Mouse (Mus musculus) CH12.LX (cell line): Measurements from ENCODE around the gene Selplg. TPM values are rescaled to one million over a fixed set of nuclear protein-coding genes. Genes with fewer than 3 reads are reported as not detected.

Experiments used
- DNase-seq: peaks from one replicate; pipeline ENCODE4 v3.0.0-alpha.2; 2013; ENCODE audit errors: extremely low read depth
- H3K27ac ChIP-seq: 2 replicates; pipeline ENCODE4 v1.5.1; 2012; ENCODE audit warnings: low read depth, mild to moderate bottlenecking, control low read depth, moderate library complexity; ENCODE audit not compliant: insufficient read depth
- H3K27me3 ChIP-seq: replicated peaks from 2 replicates; pipeline ENCODE3; 2012; ENCODE audit warnings: inconsistent platforms
- H3K36me3 ChIP-seq, 2 experiments: replicated peaks in 1 of 2; 2 replicates each; pipeline versions ENCODE3 to v1.6.1; 2012; ENCODE audit warnings: inconsistent platforms in 1 of 2, low read length in 1 of 2, mild to moderate bottlenecking in 1 of 2, mixed read lengths in 1 of 2, moderate library complexity in 1 of 2; ENCODE audit not compliant: control insufficient read depth in 1 of 2, insufficient read depth in 1 of 2
- H3K4me1 ChIP-seq, 2 experiments: 2 replicates each; pipeline ENCODE4 v1.6.1; 2012; ENCODE audit warnings: inconsistent platforms in 1 of 2, moderate library complexity in 1 of 2; ENCODE audit not compliant: insufficient read depth in 2 of 2, control insufficient read depth in 1 of 2
- H3K4me2 ChIP-seq: 2 replicates; pipeline ENCODE4 v1.6.1; 2012; ENCODE audit warnings: low read depth, mild to moderate bottlenecking, control low read depth; ENCODE audit not compliant: poor library complexity, insufficient read depth, severe bottlenecking
- H3K4me3 ChIP-seq, 3 experiments: fragments of 150-350 bp in 1 of 3; sonication (generic) in 1 of 3; replicated peaks in 1 of 3; 2 replicates each; pipeline versions ENCODE3 to v1.5.1; 2011 to 2012; ENCODE audit warnings: low read depth in 2 of 3, low read length in 2 of 3, mild to moderate bottlenecking in 2 of 3, moderate library complexity in 2 of 3, control low read depth in 1 of 3, improper control_type of control experiment in 1 of 3, inconsistent platforms in 1 of 3, mixed read lengths in 1 of 3; ENCODE audit not compliant: poor library complexity in 1 of 3
- H3K79me2 ChIP-seq: replicated peaks from 2 replicates; pipeline ENCODE4 v1.6.1; 2012; ENCODE audit warnings: mild to moderate bottlenecking, moderate library complexity; ENCODE audit not compliant: control insufficient read depth, poor library complexity, insufficient read depth, severe bottlenecking; ENCODE audit errors: extremely low read depth
- H3K9ac ChIP-seq: 2 replicates; pipeline ENCODE4 v1.6.1; 2012; ENCODE audit warnings: low read depth, mild to moderate bottlenecking, control low read depth, moderate library complexity; ENCODE audit not compliant: insufficient read depth
- H3K9me3 ChIP-seq: replicated peaks from 2 replicates; pipeline ENCODE3; 2012; ENCODE audit warnings: low read length, inconsistent platforms, mixed read lengths
- CHD1 ChIP-seq: IDR thresholded peaks from 2 replicates; pipeline ENCODE4 v1.6.1; 2012; ENCODE audit warnings: low read depth, low read length, improper control_type of control experiment, inconsistent platforms
- CHD2 ChIP-seq: IDR thresholded peaks from 2 replicates; pipeline ENCODE4 v1.6.1; 2011; ENCODE audit warnings: low read length, improper control_type of control experiment
- CTCF ChIP-seq, 2 experiments: IDR thresholded peaks in 1 of 2; conservative IDR thresholded peaks in 1 of 2; 2 replicates each; pipeline ENCODE4 v1.5.1; 2011 to 2012; ENCODE audit warnings: low read depth in 2 of 2, low read length in 2 of 2, improper control_type of control experiment in 1 of 2, inconsistent platforms in 1 of 2, mild to moderate bottlenecking in 1 of 2, moderate library complexity in 1 of 2
- E2F4 ChIP-seq: IDR thresholded peaks from 2 replicates; pipeline ENCODE4 v1.6.1; 2011; ENCODE audit warnings: low read depth, low read length, improper control_type of control experiment; ENCODE audit not compliant: insufficient replicate concordance
- ETS1 ChIP-seq: conservative IDR thresholded peaks from 2 replicates; pipeline ENCODE4 v1.6.1; 2012; ENCODE audit warnings: low read depth, mild to moderate bottlenecking, inconsistent platforms, low read length, improper control_type of control experiment, moderate library complexity
- GABPA ChIP-seq: IDR thresholded peaks from 2 replicates; pipeline ENCODE4 v1.6.1; 2012; ENCODE audit warnings: low read depth, low read length, improper control_type of control experiment, inconsistent platforms; ENCODE audit not compliant: insufficient replicate concordance
- HCFC1 ChIP-seq: IDR thresholded peaks from 2 replicates; pipeline ENCODE4 v1.6.1; 2012; ENCODE audit warnings: low read depth, mild to moderate bottlenecking, inconsistent platforms, low read length, improper control_type of control experiment
- JUN ChIP-seq: IDR thresholded peaks from 2 replicates; pipeline ENCODE4 v1.6.1; 2011; ENCODE audit warnings: low read depth, mild to moderate bottlenecking, low read length, improper control_type of control experiment, moderate library complexity; ENCODE audit not compliant: insufficient read depth
- MEF2A ChIP-seq: IDR thresholded peaks from 2 replicates; pipeline ENCODE4 v1.6.1; 2014; ENCODE audit warnings: low read depth, mild to moderate bottlenecking, inconsistent platforms, low read length, improper control_type of control experiment, borderline replicate concordance
- MYC ChIP-seq: IDR thresholded peaks from 2 replicates; pipeline ENCODE4 v1.6.1; 2011; ENCODE audit warnings: low read depth, mild to moderate bottlenecking, improper control_type of control experiment, low read length
- NELFE ChIP-seq: IDR thresholded peaks from 2 replicates; pipeline ENCODE4 v1.6.1; 2011; ENCODE audit warnings: low read depth, low read length, improper control_type of control experiment
- NRF1 ChIP-seq: IDR thresholded peaks from 2 replicates; pipeline ENCODE4 v1.6.1; 2014; ENCODE audit warnings: low read depth, mild to moderate bottlenecking, inconsistent platforms, low read length, improper control_type of control experiment, moderate library complexity
- PAX5 ChIP-seq: IDR thresholded peaks from 2 replicates; pipeline ENCODE4 v1.6.1; 2012; ENCODE audit warnings: low read length, inconsistent platforms, mixed read lengths
- RCOR1 ChIP-seq: conservative IDR thresholded peaks from 2 replicates; pipeline ENCODE4 v1.6.1; 2012; ENCODE audit warnings: low read depth, mild to moderate bottlenecking, inconsistent platforms, low read length, improper control_type of control experiment
- SIN3A ChIP-seq: IDR thresholded peaks from 2 replicates; pipeline ENCODE4 v1.6.1; 2012; ENCODE audit warnings: low read length, improper control_type of control experiment, inconsistent platforms
- SMC3 ChIP-seq: IDR thresholded peaks from 2 replicates; pipeline ENCODE4 v1.6.1; 2011; ENCODE audit warnings: low read depth, low read length, improper control_type of control experiment
- TBP ChIP-seq: conservative IDR thresholded peaks from 2 replicates; pipeline ENCODE4 v1.6.1; 2011; ENCODE audit warnings: low read depth, low read length, improper control_type of control experiment
- UBTF ChIP-seq: IDR thresholded peaks from 2 replicates; pipeline ENCODE4 v1.6.1; 2012; ENCODE audit warnings: low read depth, mild to moderate bottlenecking, inconsistent platforms, low read length, improper control_type of control experiment, moderate library complexity
- ZC3H11A ChIP-seq: IDR thresholded peaks from 2 replicates; pipeline ENCODE4 v1.6.1; 2012; ENCODE audit warnings: low read depth, mild to moderate bottlenecking, inconsistent platforms, low read length, improper control_type of control experiment
- ZMIZ1 ChIP-seq: IDR thresholded peaks from 2 replicates; pipeline ENCODE4 v1.6.1; 2012; ENCODE audit warnings: low read depth, mild to moderate bottlenecking, inconsistent platforms, low read length, improper control_type of control experiment
- dilution Hi-C: fragments of 300-500 bp; cut with MboI; formaldehyde crosslinking; loops from 2 replicates; pipeline ENCODE4 v1.14.3; 2020; ENCODE audit warnings: low sequenced_read_pairs; ENCODE audit not compliant: extremely low pct_unique_long_range_greater_than_20kb, extremely low pct_ligation_motif_present
- in situ Hi-C: fragments of 300-500 bp; cut with MboI; formaldehyde crosslinking; loops from 3 replicates; pipeline ENCODE4 v1.14.3; 2019; ENCODE audit warnings: low sequenced_read_pairs, low pct_ligation_motif_present, low pct_unique_long_range_greater_than_20kb, mixed read lengths
- polyA plus RNA-seq: library from polyadenylated mRNA; unstranded; fragments of >175 nt; gene quantifications from 2 replicates; pipeline ENCODE4 v1.2.1, GENCODE M21; 2012; ENCODE audit warnings: low read depth; ENCODE audit not compliant: insufficient read length
- total RNA-seq, 2 experiments: library from RNA; depleted of rRNA; stranded (reverse); fragments of 300-350 nt in 1 of 2; fragments of >200 nt in 1 of 2; gene quantifications; 2 replicates each; pipeline ENCODE4 v1.2.3; 2012 to 2014

The Selplg gene
- total and polyA plus RNA-seq, 3 experiments, result 29.4 to 58.5 (median 41.6) TPM

GRCm38 (mm10) chr5:113877565-113877964, 45.1 kb upstream of the Selplg start:
- Histone ChIP-seq H3K36me3 (peaks cover 17 to 92% of the 10 kb centered on the region in 2 experiments), H3K4me2 (no peak overlapping the region), H3K9me3 (peaks cover 12% of the 10 kb centered on the region), H3K27ac (no peak overlapping the region), H3K4me3 (no peak overlapping the region), H3K27me3 (no peaks in the 10 kb centered on the region), H3K4me1 (peaks cover 6 to 32% of the 10 kb centered on the region in 2 experiments), H3K79me2 (no peaks in the 10 kb centered on the region), H3K9ac (no peak overlapping the region)
- in situ Hi-C loops, result no loop called here
- TF ChIP-seq CHD2 (no peak), UBTF (no peak), ZMIZ1 (no peak), PAX5 (no peak), RCOR1 (no peak), HCFC1 (no peak)
- no peak for DNase-seq
- dilution Hi-C loops, result no loop called here

GRCm38 (mm10) chr5:113876176-113876575, 43.7 kb upstream of the Selplg start:
- H3K4me1 ChIP-seq, result peaks cover 7 to 46% of the 10 kb centered on the region in 2 experiments
- dilution Hi-C loops, result no loop called here

DNA sequence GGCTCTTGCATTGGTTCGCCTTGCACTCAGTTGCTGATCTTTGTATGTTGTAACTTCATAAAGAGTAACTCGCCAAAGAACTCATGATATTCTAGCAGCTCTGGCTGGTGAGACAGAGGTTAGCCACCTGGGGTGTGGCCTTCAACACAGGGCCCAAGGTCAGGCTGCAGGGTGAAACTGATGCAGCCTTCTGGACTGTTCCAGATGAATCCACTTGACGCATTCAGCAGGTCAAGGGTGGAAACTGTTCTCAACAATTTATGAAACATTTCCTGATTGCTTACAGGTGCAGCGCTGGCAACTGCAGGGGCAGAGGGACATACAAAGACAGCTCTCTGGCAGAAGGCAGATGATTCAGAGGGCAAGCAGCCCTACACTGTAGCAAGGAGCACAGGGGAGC, 43.2 kb upstream of the Selplg start:
- in situ Hi-C loops (no loop called here), dilution Hi-C loops (no loop called here)
- no peak overlapping the region for H3K9ac ChIP-seq
- H3K4me3 ChIP-seq, result no peak overlapping the region
- H3K4me2 ChIP-seq, result no peak overlapping the region
- peaks cover 7 to 48% of the 10 kb centered on the region in 2 experiments for H3K4me1 ChIP-seq
- H3K9me3 ChIP-seq, result peaks cover 12% of the 10 kb centered on the region
- H3K27me3 ChIP-seq, result no peaks in the 10 kb centered on the region
- H3K79me2 ChIP-seq, result no peaks in the 10 kb centered on the region
- H3K36me3 ChIP-seq, result peaks cover 17 to 90% of the 10 kb centered on the region in 2 experiments
- no peak for DNase-seq
- no peak overlapping the region for H3K27ac ChIP-seq
- TF ChIP-seq JUN (no peak), MEF2A (no peak), MYC (no peak), ZC3H11A (no peak), CTCF (conservative IDR thresholded peaks at IDR 0.05 in 1 of 2, IDR thresholded peaks at IDR 0.05 in 1 of 2; ENCODE audit: low read depth in 2 of 2, low read length in 2 of 2) (no peak), NELFE (no peak), GABPA (no peak), CHD1 (no peak), PAX5 (no peak), ZMIZ1 (no peak), E2F4 (no peak), ETS1 (no peak)

More at GRCm38 (mm10) chr5:113876176-113876575, 43.7 kb upstream of the Selplg start:
- Histone ChIP-seq H3K27ac (no peak overlapping the region), H3K4me2 (no peak overlapping the region), H3K9ac (no peak overlapping the region), H3K4me3 (no peak overlapping the region), H3K27me3 (no peaks in the 10 kb centered on the region), H3K79me2 (no peaks in the 10 kb centered on the region), H3K36me3 (peaks cover 17 to 90% of the 10 kb centered on the region in 2 experiments), H3K9me3 (peaks cover 12% of the 10 kb centered on the region)
- TF ChIP-seq JUN, result no peak
- no peak for TF ChIP-seq TBP
- no peak for TF ChIP-seq ZC3H11A
- no peak for TF ChIP-seq CHD1
- no peak for TF ChIP-seq GABPA
- no peak for TF ChIP-seq SIN3A
- no peak for TF ChIP-seq NRF1
- no peak for TF ChIP-seq SMC3
- no peak for TF ChIP-seq CHD2
- TF ChIP-seq ZMIZ1, result no peak
- in situ Hi-C loops, result no loop called here
- no peak for DNase-seq
